Mouse (Mus musculus): ENCODE data around the gene Lmo2.

- TF ChIP-seq CTCF (IDR thresholded peaks at IDR 0.05; ENCODE audit: low read depth) (no peak), EP300 (IDR thresholded peaks at IDR 0.05; ENCODE audit: low read depth) (no peak)
Measured at GRCm38 (mm10) chr2:103939003-103939402, 18.8 kb upstream of the Lmo2 start.

All from liver, embryonic 14.5 days (tissue).